Mouse (Mus musculus) cerebellum, adult (tissue): Measurements from ENCODE around the gene Epb41l2.

ENCODE experiments used
- ATAC-seq: cut with Nextera tagmentation; 2 replicates; pipeline ENCODE4 v1.9.2; 2017; ENCODE audit warnings: mild to moderate bottlenecking, moderate library complexity, mixed read lengths; ENCODE audit not compliant: insufficient number of reproducible peaks, low FRiP score, low TSS enrichment

Gene Epb41l2

DNA sequence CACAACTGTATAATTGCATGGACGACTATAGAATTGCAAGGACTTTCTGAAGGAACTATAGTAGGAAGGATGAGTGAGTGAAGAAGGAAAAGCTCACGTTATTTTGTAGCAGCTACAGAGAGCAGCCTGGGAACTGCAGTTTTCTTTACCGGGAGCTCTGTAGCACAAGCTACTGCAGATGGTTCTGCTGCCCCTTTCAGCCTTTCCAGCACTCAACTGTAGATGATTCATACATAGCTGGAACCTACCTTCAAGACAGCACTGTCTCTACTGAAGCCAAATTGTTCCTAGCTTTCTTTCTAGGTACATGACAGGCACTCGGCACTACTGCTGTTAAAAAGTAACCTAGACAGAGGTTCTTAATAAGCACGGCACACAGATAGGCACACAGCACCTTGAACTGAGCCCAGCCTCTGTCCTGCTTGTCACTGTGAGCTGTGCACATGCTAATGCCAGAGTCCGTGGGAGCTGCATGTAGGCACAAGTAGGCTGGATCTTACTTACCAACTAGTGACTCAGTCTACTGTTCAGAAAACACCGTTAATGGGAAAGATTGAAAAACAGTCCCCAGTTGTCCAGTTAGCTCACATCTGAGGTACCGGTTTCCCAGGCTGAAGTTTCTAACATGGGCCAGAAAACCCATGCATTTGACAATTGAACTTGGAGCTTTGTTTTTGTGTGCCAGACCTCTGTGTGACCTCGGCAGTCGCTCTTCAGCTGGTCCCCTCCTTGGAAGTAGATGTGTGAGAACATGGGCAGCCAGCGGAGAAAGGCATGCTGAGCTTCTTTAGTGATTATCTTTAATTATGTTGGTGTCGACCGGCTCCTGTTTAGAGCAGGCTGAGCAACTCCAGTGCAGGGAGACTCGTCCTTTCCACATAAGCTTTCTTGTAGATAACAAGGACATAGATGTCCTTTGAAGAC is 38.4 kb downstream of the Epb41l2 start:
- no peak for ATAC-seq

DNA sequence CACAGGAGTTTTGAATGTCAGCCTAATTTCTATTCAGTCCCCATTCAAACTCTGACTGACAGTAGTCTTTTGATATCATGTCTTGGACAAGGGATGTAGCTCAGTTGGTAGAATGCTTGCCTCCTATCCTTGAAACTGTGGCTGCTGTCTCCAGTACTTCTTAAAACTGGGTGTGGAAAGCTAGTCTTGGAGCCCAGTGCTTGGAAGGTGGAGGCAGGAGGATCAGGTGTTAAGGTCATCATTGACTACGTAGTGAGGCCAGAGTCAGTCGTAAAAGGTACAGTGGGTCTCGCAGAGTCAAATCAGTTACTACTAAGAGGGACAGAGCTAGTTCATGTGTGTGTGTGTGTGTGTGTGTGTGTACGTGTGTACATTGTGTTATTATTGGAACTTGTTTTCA is 39.4 kb downstream of the Epb41l2 start:
- ATAC-seq = no peak

- ATAC-seq = no peak
Observed at GRCm38 (mm10) chr10:25400076-25400475, 40.5 kb downstream of the Epb41l2 start.

GRCm38 (mm10) chr10:25400646-25401045 is 41.0 kb downstream of the Epb41l2 start:
- ATAC-seq = no peak

- ATAC-seq = no peak
Observed at GRCm38 (mm10) chr10:25401356-25401755, 41.8 kb downstream of the Epb41l2 start.

GRCm38 (mm10) chr10:25402886-25403285 is 43.3 kb downstream of the Epb41l2 start:
- ATAC-seq = no peak

DNA sequence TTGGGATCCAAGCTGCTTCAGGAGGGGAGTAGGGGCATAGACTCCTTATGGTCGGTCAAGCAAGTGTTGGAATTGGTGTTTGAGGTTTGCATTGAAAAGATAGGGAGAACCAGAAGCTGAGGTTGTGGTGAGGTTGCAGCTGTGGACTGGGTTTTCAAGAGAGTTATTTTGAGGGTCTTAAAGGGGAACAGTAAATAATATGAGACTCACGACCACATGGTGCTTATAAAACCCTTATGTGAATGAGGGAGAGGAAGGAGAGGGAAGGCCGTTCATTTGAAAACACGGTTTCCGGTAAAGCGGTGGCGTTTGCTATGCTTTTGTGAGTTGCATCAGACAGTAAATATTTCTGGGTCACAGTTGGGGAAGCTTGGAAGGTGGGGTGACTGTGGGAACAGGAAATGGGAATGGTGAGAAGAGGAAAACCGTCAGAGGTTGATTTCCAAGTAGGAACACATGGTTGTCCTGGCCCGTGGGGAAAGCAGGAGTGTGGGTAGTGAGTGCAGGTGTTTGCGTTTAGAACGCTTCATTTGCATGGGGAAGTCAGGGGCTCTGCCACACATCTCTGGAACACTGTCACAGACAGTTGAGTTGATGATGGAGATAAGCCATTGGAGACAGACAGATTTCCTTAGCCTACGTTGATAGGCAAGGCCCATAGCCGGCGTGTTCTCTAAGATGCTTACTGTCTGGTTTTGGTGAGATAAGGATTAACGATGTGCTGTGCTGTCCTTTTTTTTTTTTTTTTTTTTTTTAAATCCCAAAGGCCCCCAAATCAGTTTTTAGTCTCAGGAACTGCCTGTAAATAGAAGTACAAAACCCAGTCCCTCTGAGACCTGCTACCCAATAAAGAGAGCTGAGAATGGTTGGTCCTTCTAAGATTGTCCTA is 44.5 kb downstream of the Epb41l2 start:
- ATAC-seq = no peak

GRCm38 (mm10) chr10:25404702-25405098 is 45.1 kb downstream of the Epb41l2 start:
- no peak for ATAC-seq

DNA sequence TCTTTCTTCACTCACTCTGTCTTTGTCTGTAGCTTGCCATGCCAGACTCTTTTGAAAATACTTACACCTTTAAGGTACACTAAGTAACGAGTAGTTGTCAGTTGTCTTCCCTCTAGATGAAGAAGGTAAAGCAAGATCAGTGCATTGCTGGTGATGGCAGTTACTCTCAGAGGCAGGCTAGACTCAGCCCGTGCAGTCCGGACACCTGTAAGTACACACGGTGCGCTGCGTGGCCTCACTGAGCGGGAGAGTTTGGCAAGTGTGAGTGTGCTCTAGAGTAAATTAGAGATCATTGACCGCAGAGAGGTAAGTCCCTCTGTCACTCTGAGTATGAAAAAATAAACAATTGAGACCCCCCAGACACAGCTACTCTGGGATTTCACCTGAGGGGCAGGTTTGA is 46.0 kb downstream of the Epb41l2 start:
- ATAC-seq = no peak

DNA sequence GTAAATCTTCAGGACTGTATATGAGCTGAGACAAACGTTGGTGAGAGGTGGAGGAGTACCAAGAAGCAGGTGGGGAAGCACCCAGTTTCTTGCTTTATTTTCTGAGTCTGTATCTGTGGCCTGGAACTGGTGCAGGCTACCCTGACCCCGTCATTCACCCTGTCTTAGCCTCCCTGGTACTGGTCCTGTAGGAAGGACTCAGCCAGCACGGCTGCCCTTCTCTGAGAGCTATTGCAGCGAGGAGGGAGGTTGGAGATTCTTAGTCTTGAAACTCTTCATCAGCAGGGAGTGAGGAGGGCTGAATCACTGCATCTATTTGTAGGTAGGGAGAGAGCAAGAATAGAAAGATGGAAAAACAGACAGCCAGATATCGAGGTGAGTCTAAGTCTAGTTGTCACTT is 47.1 kb downstream of the Epb41l2 start:
- no peak for ATAC-seq

GRCm38 (mm10) chr10:25408136-25408650 is 48.6 kb downstream of the Epb41l2 start:
- ATAC-seq = no peak

DNA sequence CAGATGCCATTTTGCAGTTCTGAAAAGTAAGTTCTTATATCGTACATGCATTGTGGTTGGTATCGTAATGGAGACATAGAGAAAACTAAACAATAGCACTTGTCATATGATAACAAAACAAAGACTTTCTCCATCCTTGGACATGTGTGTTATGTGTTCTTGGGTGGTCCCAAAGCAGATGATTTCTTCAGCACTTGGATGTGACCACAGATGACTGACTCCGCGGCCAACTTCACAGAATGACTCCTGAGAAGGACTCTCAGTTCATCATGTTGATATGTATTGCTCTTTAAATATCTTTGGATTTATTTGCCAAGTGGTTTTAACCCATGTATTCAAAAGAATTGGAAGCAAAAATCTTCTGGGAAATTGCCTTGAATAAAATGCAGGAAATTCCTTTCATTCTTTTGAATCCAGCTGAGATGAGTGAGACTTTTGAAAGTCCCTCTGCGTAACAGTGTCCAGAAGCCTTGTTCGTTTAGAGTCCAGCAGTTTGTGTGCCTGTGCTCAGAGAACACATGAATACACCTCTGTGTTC is 52.3 kb downstream of the Epb41l2 start:
- ATAC-seq = no peak

DNA sequence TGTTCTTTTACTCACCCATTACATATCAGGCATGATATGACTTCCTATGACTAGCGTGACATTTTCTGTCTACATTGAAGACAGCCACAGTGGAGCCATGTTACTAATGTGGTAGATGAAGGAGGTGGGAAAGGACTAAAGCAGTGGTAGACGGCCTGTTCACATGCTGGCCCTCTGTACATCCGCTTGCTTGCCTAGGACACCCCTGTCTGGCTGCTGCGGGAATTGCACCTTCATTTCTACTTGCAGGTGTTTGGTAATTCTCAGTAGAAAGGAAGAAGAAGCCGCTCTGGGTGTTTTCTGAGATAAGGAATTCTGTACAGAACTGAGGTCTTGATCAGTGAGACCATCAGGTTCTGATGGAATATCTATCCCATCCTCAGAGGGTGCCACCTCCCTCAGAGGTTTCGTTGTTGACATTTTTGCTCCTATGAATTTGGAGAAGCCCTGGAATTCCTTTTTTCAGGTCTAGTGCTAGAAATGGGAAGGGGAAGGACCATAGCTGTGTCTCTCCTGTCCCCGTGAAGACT is 55.7 kb downstream of the Epb41l2 start:
- ATAC-seq = no peak

DNA sequence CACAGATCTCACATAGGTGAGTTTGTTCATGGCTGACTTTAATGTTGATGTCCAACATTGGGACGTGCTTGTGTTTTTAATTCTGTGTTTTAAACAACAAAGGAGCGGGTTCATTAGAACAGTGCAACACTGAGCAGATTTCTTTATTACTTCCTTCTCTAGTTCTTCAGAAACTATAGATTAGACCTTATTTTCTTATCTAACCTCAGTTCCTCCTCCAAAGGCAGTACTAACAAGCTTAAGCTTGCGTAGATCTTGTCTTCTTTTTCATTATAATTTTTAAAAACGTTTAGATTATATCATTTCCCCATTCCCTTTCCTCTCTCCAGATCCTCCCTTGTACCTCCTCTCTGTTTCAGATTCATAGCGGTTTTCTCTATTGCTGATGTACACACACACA is 57.1 kb downstream of the Epb41l2 start:
- ATAC-seq = no peak

GRCm38 (mm10) chr10:25426058-25426457 is 66.5 kb downstream of the Epb41l2 start:
- ATAC-seq = no peak

GRCm38 (mm10) chr10:25426814-25427213 is 67.2 kb downstream of the Epb41l2 start:
- ATAC-seq = no peak

GRCm38 (mm10) chr10:25427523-25427922 is 67.9 kb downstream of the Epb41l2 start:
- ATAC-seq = no peak

GRCm38 (mm10) chr10:25428658-25429057 is 69.1 kb downstream of the Epb41l2 start:
- ATAC-seq = no peak

DNA sequence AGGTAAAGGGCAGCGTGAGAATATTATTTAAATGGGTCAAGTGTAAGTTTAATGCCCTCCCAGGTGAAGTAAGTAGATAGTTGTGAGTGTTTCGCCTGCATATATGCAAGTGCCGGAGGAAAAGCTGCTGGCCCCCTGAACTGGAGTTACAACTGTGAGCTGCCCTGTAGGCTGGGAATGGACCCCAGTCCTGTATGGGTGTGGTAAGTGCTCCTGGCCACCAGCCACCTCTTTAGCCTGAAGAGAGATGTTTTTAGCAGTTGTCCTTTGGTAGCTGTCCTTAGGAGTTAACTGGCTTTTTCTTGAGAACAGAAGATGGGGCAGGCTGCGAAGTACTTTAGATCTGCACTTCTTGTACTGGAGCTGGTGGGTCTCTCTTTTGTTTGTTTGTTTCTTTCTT is 69.7 kb downstream of the Epb41l2 start:
- no peak for ATAC-seq

- no peak for ATAC-seq
Observed at GRCm38 (mm10) chr10:25430862-25431261, 71.3 kb downstream of the Epb41l2 start.

- no peak for ATAC-seq
Observed at GRCm38 (mm10) chr10:25432351-25432750, 72.8 kb downstream of the Epb41l2 start.
